Mouse (Mus musculus): ENCODE results near the gene BC025920.

- TF ChIP-seq CTCF (IDR thresholded peaks at IDR 0.05; ENCODE audit: low read depth, low read length) (no peak), POLR2A (IDR thresholded peaks at IDR 0.05; ENCODE audit: extremely low read depth, insufficient read depth, low read length) (no peak)
Observed at GRCm38 (mm10) chr10:81591846-81592245, 14.2 kb upstream of the BC025920 start.

Data from liver, adult 2 months (tissue).